Mouse (Mus musculus): ENCODE measurements at regions not wholly inside any gene's neighbourhood (a gene's known extent, or its start where the extent isn't known, plus 50 kb on each side); places are given as distances from the start of the nearest gene placed in this dataset.

DNA sequence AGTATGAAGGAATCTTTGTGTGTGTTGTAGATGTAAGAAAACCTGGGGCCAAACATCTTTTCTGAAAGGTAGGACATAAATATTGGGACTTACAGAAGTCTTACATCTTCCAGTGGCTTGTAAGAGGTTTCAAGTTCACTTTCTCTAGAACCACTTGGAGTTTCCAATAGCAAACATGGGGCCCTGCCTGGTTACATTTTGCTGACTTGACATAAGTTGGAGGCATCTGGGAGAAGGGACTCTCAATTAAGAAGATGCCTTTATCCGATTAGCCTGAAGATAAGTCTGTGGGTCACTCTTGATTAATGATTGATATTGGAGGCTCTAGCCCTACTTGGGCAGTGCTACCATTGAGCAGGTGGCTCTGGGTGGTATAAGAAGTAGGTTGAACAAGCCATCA, 162.9 kb upstream of the Cdh6 start:
- DNase-seq = no peak
- WGBS = 96% methylated on average over 1 of the region's 1 CpGs
- TF ChIP-seq CTCF (IDR thresholded peaks at IDR 0.05; ENCODE audit: borderline replicate concordance, insufficient read depth, low read depth, low read length) = no peak
- no peak for TF ChIP-seq POLR2A (IDR thresholded peaks at IDR 0.05; ENCODE audit: borderline replicate concordance, insufficient read depth, low read length)
- Histone ChIP-seq H3K4me1 (ENCODE audit: control insufficient read depth, insufficient read depth, low read length) (no peaks in the 10 kb centered on the region), H3K4me3 (replicated peaks; ENCODE audit: insufficient read depth, low read depth, low read length) (no peak overlapping the region), H3K27ac (ENCODE audit: insufficient read depth, low read length) (no peak overlapping the region), H3K27me3 (ENCODE audit: control insufficient read depth, insufficient read depth, low read length) (no peaks in the 10 kb centered on the region)

DNA sequence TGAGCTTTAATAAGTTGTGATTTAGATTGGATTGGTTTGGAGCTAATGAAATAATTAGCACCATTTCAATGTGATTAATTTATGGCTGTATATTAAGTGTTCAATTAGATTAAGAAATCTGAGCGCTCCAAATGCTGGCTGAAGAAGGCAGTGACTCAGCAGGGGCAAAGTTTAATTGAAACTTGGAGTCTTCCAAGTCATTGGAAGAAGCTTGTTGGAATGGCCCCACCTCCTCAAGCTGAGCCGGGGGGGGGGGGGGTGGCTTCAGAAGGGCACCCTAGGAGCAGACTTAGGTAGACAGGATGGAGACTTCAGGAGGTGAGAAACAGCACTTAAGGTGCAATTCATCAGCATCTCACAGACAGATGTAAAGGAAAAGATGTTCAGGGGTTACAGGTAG, 151.0 kb upstream of the Cdh6 start:
- TF ChIP-seq POLR2A (IDR thresholded peaks at IDR 0.05; ENCODE audit: borderline replicate concordance, insufficient read depth, low read length) (no peak), CTCF (IDR thresholded peaks at IDR 0.05; ENCODE audit: borderline replicate concordance, insufficient read depth, low read depth, low read length) (no peak)
- WGBS = 37% methylated on average over 2 of the region's 2 CpGs
- H3K4me3 ChIP-seq (replicated peaks; ENCODE audit: insufficient read depth, low read depth, low read length) = no peak overlapping the region
- H3K27me3 ChIP-seq (ENCODE audit: control insufficient read depth, insufficient read depth, low read length) = no peaks in the 10 kb centered on the region
- H3K4me1 ChIP-seq (ENCODE audit: control insufficient read depth, insufficient read depth, low read length) = no peaks in the 10 kb centered on the region
- no peak overlapping the region for H3K27ac ChIP-seq (ENCODE audit: insufficient read depth, low read length)
- no peak for DNase-seq

DNA sequence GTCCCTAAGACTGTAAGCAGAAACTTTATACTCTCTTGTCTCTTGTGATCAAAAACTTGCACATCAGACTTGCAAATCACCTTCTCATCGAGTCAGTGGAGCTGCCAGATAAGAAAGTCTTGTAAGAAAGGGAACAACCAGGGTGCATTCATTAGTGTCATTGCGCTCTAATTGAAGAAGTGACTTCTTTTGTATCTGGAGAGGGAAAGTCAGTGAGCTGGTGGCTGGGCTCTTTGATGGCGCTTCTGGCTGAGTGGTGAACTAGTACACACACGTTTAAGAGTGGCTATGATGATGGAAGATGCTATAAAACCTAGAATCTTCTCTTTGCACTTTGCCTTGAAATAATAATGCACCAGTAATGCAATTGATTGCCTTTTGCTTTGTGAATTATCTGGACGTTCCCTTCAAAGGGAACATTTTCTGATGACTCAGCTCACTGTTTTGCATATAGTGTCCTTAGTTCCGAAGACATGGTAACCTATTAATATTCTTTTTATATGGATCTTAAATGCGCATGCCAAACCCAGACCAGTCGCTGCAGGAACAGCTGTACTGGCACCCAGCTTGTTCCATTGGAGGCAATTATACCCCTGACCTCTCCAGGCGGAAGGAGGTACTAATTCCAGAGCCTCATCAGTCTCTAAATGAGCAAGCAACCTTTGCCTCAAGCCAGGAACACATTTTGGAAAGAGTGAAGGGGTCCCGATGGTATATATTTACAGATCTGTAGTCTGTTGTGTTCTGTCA, 147.3 kb upstream of the Cdh6 start:
- no peak overlapping the region for H3K4me3 ChIP-seq (replicated peaks; ENCODE audit: insufficient read depth, low read depth, low read length)
- WGBS = 40% methylated on average over 10 of the region's 10 CpGs
- no peak for DNase-seq
- H3K4me1 ChIP-seq (ENCODE audit: control insufficient read depth, insufficient read depth, low read length) = no peaks in the 10 kb centered on the region
- no peaks in the 10 kb centered on the region for H3K27me3 ChIP-seq (ENCODE audit: control insufficient read depth, insufficient read depth, low read length)
- no peak for TF ChIP-seq CTCF (IDR thresholded peaks at IDR 0.05; ENCODE audit: borderline replicate concordance, insufficient read depth, low read depth, low read length)
- no peak for TF ChIP-seq POLR2A (IDR thresholded peaks at IDR 0.05; ENCODE audit: borderline replicate concordance, insufficient read depth, low read length)
- no peak overlapping the region for H3K27ac ChIP-seq (ENCODE audit: insufficient read depth, low read length)

DNA sequence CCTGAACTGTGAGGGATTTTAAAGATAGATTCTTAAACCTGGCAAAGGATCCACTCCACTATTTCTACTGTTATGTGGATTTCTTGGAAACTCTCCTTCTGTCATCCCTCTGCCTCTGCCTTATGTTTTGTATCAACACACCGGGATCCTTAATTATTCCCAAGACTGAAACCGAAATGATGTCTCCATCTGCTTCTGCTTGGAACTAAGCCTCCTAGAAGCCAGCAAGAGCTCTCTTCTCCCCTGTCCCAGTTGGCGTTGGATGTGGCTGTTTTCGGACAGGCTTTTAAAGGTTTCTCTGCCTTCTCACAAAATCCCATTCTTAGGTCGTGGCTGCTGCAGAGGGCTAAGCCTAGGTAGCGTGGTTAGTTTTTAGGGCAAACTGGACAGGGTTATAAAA, 131.1 kb upstream of the Cdh6 start:
- TF ChIP-seq POLR2A (IDR thresholded peaks at IDR 0.05; ENCODE audit: borderline replicate concordance, insufficient read depth, low read length) = no peak
- TF ChIP-seq CTCF (IDR thresholded peaks at IDR 0.05; ENCODE audit: borderline replicate concordance, insufficient read depth, low read depth, low read length) = no peak
- 14% methylated on average over 6 of the region's 6 CpGs for WGBS
- no peak overlapping the region for H3K27ac ChIP-seq (ENCODE audit: insufficient read depth, low read length)
- peaks cover 8% of the 10 kb centered on the region; the same call in 1 of the 2 replicates for H3K4me1 ChIP-seq (ENCODE audit: control insufficient read depth, insufficient read depth, low read length)
- H3K4me3 ChIP-seq (replicated peaks; ENCODE audit: insufficient read depth, low read depth, low read length) = no peak overlapping the region
- DNase-seq = peak; percentile 29 to 72
- H3K27me3 ChIP-seq (ENCODE audit: control insufficient read depth, insufficient read depth, low read length) = no peaks in the 10 kb centered on the region

DNA sequence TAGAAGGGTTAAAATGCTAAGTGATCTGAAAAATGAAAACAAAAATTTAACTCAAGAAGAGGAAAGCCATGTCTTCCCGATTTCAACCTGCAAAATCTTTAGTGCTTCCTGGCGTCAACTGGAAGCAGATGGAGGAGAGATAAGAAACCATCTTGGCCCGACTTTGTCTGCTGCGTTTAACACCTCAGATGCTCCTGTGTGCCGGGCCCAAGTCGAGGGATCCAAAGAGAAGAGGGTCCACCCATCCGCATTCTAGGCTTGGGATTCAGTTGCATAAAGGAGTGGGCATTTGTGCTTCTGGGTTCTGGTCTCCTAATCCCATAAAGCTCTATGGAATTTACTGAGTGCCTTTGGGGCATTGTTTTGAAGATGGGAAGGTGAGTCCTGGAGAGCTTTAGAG, 130.0 kb upstream of the Cdh6 start:
- H3K27ac ChIP-seq (ENCODE audit: insufficient read depth, low read length) = no peak overlapping the region
- H3K4me3 ChIP-seq (replicated peaks; ENCODE audit: insufficient read depth, low read depth, low read length) = no peak overlapping the region
- no peak for TF ChIP-seq CTCF (IDR thresholded peaks at IDR 0.05; ENCODE audit: borderline replicate concordance, insufficient read depth, low read depth, low read length)
- TF ChIP-seq POLR2A (IDR thresholded peaks at IDR 0.05; ENCODE audit: borderline replicate concordance, insufficient read depth, low read length) = no peak
- WGBS = 53% methylated on average over 7 of the region's 7 CpGs
- DNase-seq = no peak
- H3K27me3 ChIP-seq (ENCODE audit: control insufficient read depth, insufficient read depth, low read length) = no peaks in the 10 kb centered on the region
- peaks cover 8% of the 10 kb centered on the region; the same call in 1 of the 2 replicates for H3K4me1 ChIP-seq (ENCODE audit: control insufficient read depth, insufficient read depth, low read length)

DNA sequence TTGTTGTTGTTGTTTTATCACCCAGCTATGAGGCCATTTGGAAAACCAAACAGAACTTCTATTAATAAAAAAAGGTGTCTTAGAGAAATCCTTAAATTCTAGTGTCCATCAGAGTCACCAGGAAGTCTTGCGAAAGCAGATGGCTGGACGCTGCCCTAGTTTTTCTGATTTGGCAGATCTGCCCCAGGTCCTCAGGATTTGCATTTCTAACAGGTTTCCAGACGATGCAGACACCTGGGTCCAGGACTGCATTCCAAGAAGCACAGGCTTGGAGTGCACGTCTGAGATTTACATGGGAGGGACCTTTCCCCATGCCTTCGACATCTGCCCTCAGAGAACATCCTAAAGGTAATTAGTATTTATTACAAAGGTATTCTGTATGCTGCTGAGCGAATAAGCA, 129.2 kb upstream of the Cdh6 start:
- no peak overlapping the region for H3K4me3 ChIP-seq (replicated peaks; ENCODE audit: insufficient read depth, low read depth, low read length)
- WGBS = 17% methylated on average over 6 of the region's 6 CpGs
- peak; percentile 63 to 84 for DNase-seq
- no peak for TF ChIP-seq POLR2A (IDR thresholded peaks at IDR 0.05; ENCODE audit: borderline replicate concordance, insufficient read depth, low read length)
- no peak for TF ChIP-seq CTCF (IDR thresholded peaks at IDR 0.05; ENCODE audit: borderline replicate concordance, insufficient read depth, low read depth, low read length)
- no peak overlapping the region for H3K27ac ChIP-seq (ENCODE audit: insufficient read depth, low read length)
- no peaks in the 10 kb centered on the region for H3K27me3 ChIP-seq (ENCODE audit: control insufficient read depth, insufficient read depth, low read length)
- peaks cover 8% of the 10 kb centered on the region; the same call in 1 of the 2 replicates for H3K4me1 ChIP-seq (ENCODE audit: control insufficient read depth, insufficient read depth, low read length)

DNA sequence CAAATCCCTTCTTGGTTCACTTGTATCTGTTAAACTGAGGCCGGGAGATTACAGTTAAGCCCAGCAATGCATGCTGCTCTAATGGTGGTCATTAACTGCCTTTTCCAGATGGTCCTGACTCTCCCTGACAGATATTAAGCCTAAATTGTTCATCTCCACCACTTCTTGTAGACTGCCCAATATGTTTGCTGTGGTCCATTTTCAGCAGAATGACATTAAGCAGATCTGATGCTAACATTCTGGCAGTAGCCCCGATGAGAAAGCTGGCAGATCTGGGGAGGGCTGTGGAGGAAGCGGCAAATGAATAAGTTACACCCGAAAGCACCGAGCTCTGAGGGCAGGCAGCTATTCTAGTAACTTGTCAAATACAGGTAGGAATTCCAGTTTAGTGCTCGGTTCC, 123.5 kb upstream of the Cdh6 start:
- Histone ChIP-seq H3K4me3 (replicated peaks; ENCODE audit: insufficient read depth, low read depth, low read length) (no peak overlapping the region), H3K4me1 (ENCODE audit: control insufficient read depth, insufficient read depth, low read length) (0 out of 2 replicates have a peak, but pooled peaks cover 3% of the 10 kb centered on the region), H3K27ac (ENCODE audit: insufficient read depth, low read length) (no peak overlapping the region), H3K27me3 (ENCODE audit: control insufficient read depth, insufficient read depth, low read length) (no peaks in the 10 kb centered on the region)
- 23% methylated on average over 6 of the region's 6 CpGs for WGBS
- TF ChIP-seq POLR2A (IDR thresholded peaks at IDR 0.05; ENCODE audit: borderline replicate concordance, insufficient read depth, low read length) = no peak
- TF ChIP-seq CTCF (IDR thresholded peaks at IDR 0.05; ENCODE audit: borderline replicate concordance, insufficient read depth, low read depth, low read length) = no peak
- DNase-seq = no peak

DNA sequence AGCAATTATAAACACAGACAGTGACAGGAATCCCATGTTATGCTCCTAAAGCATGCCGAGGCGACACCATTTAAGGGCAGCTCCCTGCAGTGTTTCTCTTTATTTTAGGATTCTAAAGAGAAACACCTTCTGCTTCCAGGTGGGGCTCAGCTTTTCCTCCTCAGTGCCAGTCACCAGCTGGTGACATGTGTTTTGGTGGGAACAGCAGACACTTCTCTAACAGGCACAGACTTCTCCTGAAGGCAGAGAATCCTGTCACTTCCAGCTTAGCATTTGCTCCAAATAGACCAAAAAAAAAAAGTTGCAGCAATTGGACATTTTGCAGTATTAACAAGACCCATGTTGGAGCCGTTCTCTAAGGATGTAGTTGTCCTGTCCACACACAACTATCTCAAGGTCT, 115.6 kb upstream of the Cdh6 start:
- Histone ChIP-seq H3K4me1 (ENCODE audit: control insufficient read depth, insufficient read depth, low read length) (no peaks in the 10 kb centered on the region; the same call in 1 of the 2 replicates), H3K4me3 (replicated peaks; ENCODE audit: insufficient read depth, low read depth, low read length) (no peak overlapping the region), H3K27ac (ENCODE audit: insufficient read depth, low read length) (no peak overlapping the region), H3K27me3 (ENCODE audit: control insufficient read depth, insufficient read depth, low read length) (no peaks in the 10 kb centered on the region)
- TF ChIP-seq POLR2A (IDR thresholded peaks at IDR 0.05; ENCODE audit: borderline replicate concordance, insufficient read depth, low read length) = no peak
- 48% methylated on average over 3 of the region's 3 CpGs for WGBS
- no peak for DNase-seq

All from cerebellum, adult 2 months (tissue).